Mouse (Mus musculus) MEL (cell line): ENCODE data around the gene Gm11939. TPM values are rescaled to one million over a fixed set of nuclear protein-coding genes. Genes with fewer than 3 reads are reported as not detected.
"Not testable (repeated sequence)": the region's sequence is repeated elsewhere in the genome, so short reads cannot be mapped to it uniquely, and the experiment has no call there.

Experiments
- DNase-seq: peaks from one replicate; pipeline ENCODE4 v3.0.0; 2011; ENCODE audit warnings: low read depth, low spot score
- H3K27ac ChIP-seq: 2 replicates; pipeline ENCODE4 v1.5.1; 2012; ENCODE audit warnings: low read depth, mild to moderate bottlenecking, control low read depth, low read length, moderate library complexity; ENCODE audit not compliant: control insufficient read depth
- H3K27me3 ChIP-seq, 2 experiments: fragments of 150-350 bp in 1 of 2; sonication (generic) in 1 of 2; 2 replicates each; pipeline ENCODE4 v1.6.1; 2012; ENCODE audit warnings: low read length in 2 of 2, mild to moderate bottlenecking in 2 of 2, improper control_type of control experiment in 1 of 2, moderate library complexity in 1 of 2; ENCODE audit not compliant: insufficient read depth in 2 of 2, control insufficient read depth in 1 of 2
- H3K36me3 ChIP-seq, 2 experiments: 2 replicates each; pipeline ENCODE4 v1.6.1; 2012 to 2014; ENCODE audit warnings: low read length in 2 of 2, improper control_type of control experiment in 1 of 2, inconsistent platforms in 1 of 2, mild to moderate bottlenecking in 1 of 2; ENCODE audit not compliant: insufficient read depth in 2 of 2, control insufficient read depth in 1 of 2
- H3K4me1 ChIP-seq, 2 experiments: fragments of 150-350 bp in 1 of 2; sonication (generic) in 1 of 2; 2 replicates each; pipeline ENCODE4 v1.6.1; 2012; ENCODE audit warnings: low read length in 2 of 2, improper control_type of control experiment in 1 of 2, mild to moderate bottlenecking in 1 of 2; ENCODE audit not compliant: insufficient read depth in 2 of 2, control insufficient read depth in 1 of 2
- H3K4me3 ChIP-seq, 2 experiments: fragments of 150-350 bp in 1 of 2; sonication (generic) in 1 of 2; 2 replicates each; pipeline ENCODE4 v1.5.1; 2012; ENCODE audit warnings: low read depth in 2 of 2, low read length in 2 of 2, mild to moderate bottlenecking in 2 of 2, moderate library complexity in 2 of 2, control low read depth in 1 of 2, improper control_type of control experiment in 1 of 2; ENCODE audit not compliant: control insufficient read depth in 1 of 2, insufficient read depth in 1 of 2
- H3K79me2 ChIP-seq: 2 replicates; pipeline ENCODE4 v1.6.1; 2012; ENCODE audit warnings: mild to moderate bottlenecking, low read length, moderate library complexity; ENCODE audit not compliant: control insufficient read depth, poor library complexity, insufficient read depth
- H3K9ac ChIP-seq: 2 replicates; pipeline ENCODE4 v1.6.1; 2012; ENCODE audit warnings: low read depth, mild to moderate bottlenecking, control low read depth, low read length, moderate library complexity; ENCODE audit not compliant: control insufficient read depth, poor library complexity, severe bottlenecking
- H3K9me3 ChIP-seq: fragments of 150-350 bp; sonication (generic); replicated peaks from 2 replicates; pipeline ENCODE4 v1.6.1; 2012; ENCODE audit warnings: mild to moderate bottlenecking, low read length, improper control_type of control experiment, moderate library complexity; ENCODE audit not compliant: insufficient read depth
- BHLHE40 ChIP-seq: IDR thresholded peaks from 2 replicates; pipeline ENCODE4 v1.6.1; 2012; ENCODE audit warnings: low read depth, mild to moderate bottlenecking, inconsistent platforms, low read length, improper control_type of control experiment, borderline replicate concordance
- GATA1 ChIP-seq: IDR thresholded peaks from 2 replicates; pipeline ENCODE4 v1.6.1; 2011; ENCODE audit warnings: low read depth, low read length, improper control_type of control experiment
- MAFK ChIP-seq: IDR thresholded peaks from 2 replicates; pipeline ENCODE4 v1.6.1; 2011; ENCODE audit warnings: low read depth, mild to moderate bottlenecking, low read length, improper control_type of control experiment, borderline replicate concordance
- MAX ChIP-seq: IDR thresholded peaks from 2 replicates; pipeline ENCODE4 v1.6.1; 2011; ENCODE audit warnings: low read length, improper control_type of control experiment
- MEF2A ChIP-seq: IDR thresholded peaks from 2 replicates; pipeline ENCODE4 v1.6.1; 2014; ENCODE audit warnings: low read depth, mild to moderate bottlenecking, inconsistent platforms, low read length, improper control_type of control experiment; ENCODE audit not compliant: poor library complexity, insufficient replicate concordance, severe bottlenecking; ENCODE audit errors: extremely low read depth
- MYC ChIP-seq: IDR thresholded peaks from 2 replicates; pipeline ENCODE4 v1.6.1; 2011; ENCODE audit warnings: low read depth, mild to moderate bottlenecking, low read length, improper control_type of control experiment, moderate library complexity
- NELFE ChIP-seq: IDR thresholded peaks from 2 replicates; pipeline ENCODE4 v1.6.1; 2011; ENCODE audit warnings: low read depth, low read length, improper control_type of control experiment
- POLR2AphosphoS5 ChIP-seq: IDR thresholded peaks from 2 replicates; pipeline ENCODE4 v1.6.1; 2012; ENCODE audit warnings: low read depth, borderline replicate concordance, mild to moderate bottlenecking, inconsistent platforms, low read length, moderate library complexity, mixed read lengths
- RAD21 ChIP-seq: IDR thresholded peaks from 2 replicates; pipeline ENCODE4 v1.6.1; 2011; ENCODE audit warnings: mild to moderate bottlenecking, low read depth, low read length, improper control_type of control experiment
- TCF12 ChIP-seq: IDR thresholded peaks from 2 replicates; pipeline ENCODE4 v1.6.1; 2014; ENCODE audit warnings: low read depth, mild to moderate bottlenecking, inconsistent platforms, low read length, improper control_type of control experiment, moderate library complexity
- USF1 ChIP-seq: IDR thresholded peaks from 2 replicates; pipeline ENCODE4 v1.6.1; 2014; ENCODE audit warnings: low read depth, mild to moderate bottlenecking, inconsistent platforms, low read length, improper control_type of control experiment, moderate library complexity
- USF2 ChIP-seq, 2 experiments: IDR thresholded peaks; 2 replicates each; pipeline ENCODE4 v1.6.1; 2011 to 2012; ENCODE audit warnings: improper control_type of control experiment in 2 of 2, low read length in 2 of 2, borderline replicate concordance in 1 of 2, inconsistent platforms in 1 of 2, low read depth in 1 of 2, mild to moderate bottlenecking in 1 of 2; ENCODE audit not compliant: insufficient read depth in 1 of 2
- ZMIZ1 ChIP-seq: IDR thresholded peaks from 2 replicates; pipeline ENCODE4 v1.6.1; 2012; ENCODE audit warnings: low read depth, mild to moderate bottlenecking, inconsistent platforms, low read length, improper control_type of control experiment, moderate library complexity
- ZNF384 ChIP-seq: IDR thresholded peaks from 2 replicates; pipeline ENCODE4 v1.6.1; 2012; ENCODE audit warnings: low read depth, mild to moderate bottlenecking, inconsistent platforms, low read length, improper control_type of control experiment
- polyA plus RNA-seq, 2 experiments: library from polyadenylated mRNA; stranded (reverse) in 1 of 2; unstranded in 1 of 2; fragments of >175 nt in 1 of 2; fragments of >200 nt in 1 of 2; gene quantifications; 2 replicates each; pipeline versions ENCODE4 v1.2.1 to v1.2.4; 2012; ENCODE audit warnings: low replicate concordance in 2 of 2, low read depth in 1 of 2; ENCODE audit not compliant: insufficient read length in 2 of 2, insufficient read depth in 1 of 2, missing spikeins in 1 of 2
- total RNA-seq: library from RNA; depleted of rRNA; stranded (reverse); fragments of 300-350 nt; gene quantifications from 2 replicates; pipeline ENCODE4 v1.2.3, GENCODE M21; 2012; rRNA removed

The Gm11939 gene
- total RNA-seq (not detected in 2 replicates), polyA plus RNA-seq (not detected)

- TF ChIP-seq USF2 (IDR thresholded peaks at IDR 0.05; ENCODE audit: borderline replicate concordance in 1 of 2, insufficient read depth in 1 of 2, low read depth in 1 of 2, low read length in 2 of 2) = no peak
- no peak for TF ChIP-seq BHLHE40
- TF ChIP-seq MAX = no peak
- TF ChIP-seq MYC = no peak
- no peak for TF ChIP-seq RAD21
- no peak for TF ChIP-seq MAFK
- TF ChIP-seq ZMIZ1 = no peak
- no peak for TF ChIP-seq POLR2AphosphoS5
- no peak for TF ChIP-seq GATA1
- TF ChIP-seq USF1 = no peak
- TF ChIP-seq TCF12 = no peak
- no peak for TF ChIP-seq ZNF384
- no peak for TF ChIP-seq NELFE
- TF ChIP-seq MEF2A = no peak
- DNase-seq = no peak
- Histone ChIP-seq H3K79me2 (no peaks in the 10 kb centered on the region), H3K36me3 (no peaks in the 10 kb centered on the region), H3K27ac (no peak within 1 kb of the TSS), H3K9me3 (no peaks in the 10 kb centered on the region), H3K4me3 (no peak within 1 kb of the TSS), H3K4me1 (no peaks in the 10 kb centered on the region), H3K9ac (no peak within 1 kb of the TSS), H3K27me3 (no peaks in the 10 kb centered on the region)
Observed at GRCm38 (mm10) chr11:99559366-99559765, at the start of gene Gm11939. Gene Gm11939 (minus strand): TSS chr11:99559466.

- H3K27me3 ChIP-seq, H3K4me1 ChIP-seq, H3K36me3 ChIP-seq, H3K9ac ChIP-seq, H3K79me2 ChIP-seq, H3K9me3 ChIP-seq, DNase-seq, H3K27ac ChIP-seq, H3K4me3 ChIP-seq: not testable (repeated sequence)
Observed at GRCm38 (mm10) chr11:99603208-99603607, 43.9 kb upstream of the Gm11939 start, which contains the start of gene Gm11938. Gene Gm11938 (minus strand): TSS chr11:99603308.

- H3K4me1 ChIP-seq, H3K9ac ChIP-seq, DNase-seq, H3K9me3 ChIP-seq, H3K79me2 ChIP-seq, H3K4me3 ChIP-seq, H3K27me3 ChIP-seq, H3K27ac ChIP-seq, H3K36me3 ChIP-seq: not testable (repeated sequence)
Observed at GRCm38 (mm10) chr11:99597742-99598141, 38.5 kb upstream of the Gm11939 start, which contains the start of gene Krtap9-3. Gene Krtap9-3 (minus strand): TSS chr11:99598105.
